Mouse (Mus musculus) urinary bladder, postnatal 10 days (tissue): Measurements from ENCODE around the gene Tsc22d2.
"Not testable (repeated sequence)": the region's sequence is repeated elsewhere in the genome, so short reads cannot be mapped to it uniquely, and the experiment has no call there.

Experiments used
- DNase-seq: peaks from one replicate; pipeline ENCODE4 v3.0.0; 2022; ENCODE audit warnings: low spot score

Gene Tsc22d2

DNA sequence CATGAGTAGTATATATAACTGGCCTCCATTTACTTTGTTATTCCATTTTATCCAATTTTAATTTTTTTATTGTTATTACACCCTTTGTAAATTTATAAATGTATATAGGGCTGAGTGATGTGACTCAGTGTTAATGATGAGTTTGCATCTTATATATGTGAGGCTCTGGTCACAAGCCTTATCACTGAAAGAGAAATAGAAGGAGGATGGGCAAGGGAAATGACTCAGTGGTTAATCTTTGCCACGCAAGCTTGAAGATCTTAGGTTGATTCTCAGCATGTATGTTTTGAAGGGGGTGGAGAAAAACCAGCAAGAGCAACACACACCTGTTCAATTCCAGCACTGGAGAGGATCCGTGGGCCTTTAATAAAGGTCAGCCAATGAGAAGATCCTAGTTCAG is 19.9 kb downstream of the Tsc22d2 start:
- no peak for DNase-seq

DNA sequence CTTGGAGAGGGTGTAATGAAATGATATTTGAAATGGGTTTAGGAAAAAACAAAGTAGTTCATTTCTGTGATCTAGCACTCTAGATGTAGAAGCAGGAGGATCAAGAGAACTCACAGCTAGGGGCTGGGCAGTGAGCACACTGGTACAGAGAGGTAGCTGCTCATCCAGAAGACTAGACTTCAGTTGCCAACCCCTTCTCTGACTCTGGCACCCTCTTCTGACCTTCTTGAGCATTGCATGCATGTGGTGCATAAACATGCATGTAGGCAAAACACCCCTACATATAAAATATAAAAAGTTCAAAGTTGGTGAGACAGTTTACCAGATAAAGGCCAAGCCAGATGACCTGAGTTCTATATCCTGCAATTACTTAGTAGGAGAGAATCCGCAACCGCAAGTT is 33.7 kb downstream of the Tsc22d2 start:
- no peak for DNase-seq

DNA sequence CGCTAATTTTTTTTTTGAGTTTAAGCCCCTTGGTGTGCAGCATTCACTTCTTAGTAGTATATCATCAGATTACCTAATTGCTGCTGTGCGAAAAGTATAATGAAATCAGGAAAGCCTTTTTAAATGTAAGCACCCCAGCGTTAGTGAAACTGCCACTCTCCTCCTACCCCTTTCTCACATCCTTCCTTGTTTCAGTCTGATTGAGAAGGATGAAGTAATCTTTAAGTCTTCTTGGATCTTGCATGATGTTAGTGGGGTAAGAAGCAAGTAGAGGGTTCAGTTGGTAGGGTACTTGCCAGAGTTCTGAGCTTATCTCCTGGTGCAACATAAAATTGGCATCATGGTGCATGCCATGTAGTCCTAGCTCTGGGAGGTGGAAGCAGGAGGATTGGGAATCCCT is 35.0 kb downstream of the Tsc22d2 start:
- DNase-seq, result no peak

DNA sequence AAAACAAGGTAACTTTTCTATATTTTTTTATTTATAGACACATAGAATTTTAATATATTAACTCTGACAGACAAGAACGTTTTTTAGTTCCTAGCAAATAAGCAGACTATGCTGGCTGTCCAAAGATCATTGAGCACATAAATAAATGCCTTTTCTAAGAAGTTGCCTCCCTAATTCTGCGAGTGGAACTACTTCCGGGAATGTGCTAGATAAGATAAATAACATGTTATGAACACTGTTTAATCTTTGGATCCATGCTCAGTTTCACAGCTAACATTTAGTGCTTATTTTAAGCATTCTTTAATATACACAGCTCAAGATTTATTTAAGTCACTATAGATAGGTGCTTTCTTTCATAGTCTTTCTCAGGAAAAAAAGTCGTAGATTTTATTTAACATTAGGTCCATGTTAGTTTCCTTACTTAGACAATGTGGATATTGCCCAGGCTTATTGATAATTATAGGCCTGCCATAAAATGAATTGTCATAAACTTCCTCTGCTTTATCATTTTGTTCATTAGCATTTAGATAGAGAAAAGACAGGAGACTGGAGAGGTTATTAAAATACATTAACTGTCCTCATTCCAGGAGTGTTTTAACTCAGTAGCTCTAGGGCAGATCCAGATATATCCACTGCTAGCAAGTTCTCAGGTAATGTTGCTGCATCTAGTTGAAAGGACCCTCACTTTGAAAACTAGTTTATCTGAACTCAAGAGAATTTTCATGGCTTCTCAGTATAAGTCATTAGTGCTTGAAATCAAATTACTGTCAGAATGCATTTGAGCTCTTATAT is 40.1 kb downstream of the Tsc22d2 start:
- DNase-seq, result no peak

DNA sequence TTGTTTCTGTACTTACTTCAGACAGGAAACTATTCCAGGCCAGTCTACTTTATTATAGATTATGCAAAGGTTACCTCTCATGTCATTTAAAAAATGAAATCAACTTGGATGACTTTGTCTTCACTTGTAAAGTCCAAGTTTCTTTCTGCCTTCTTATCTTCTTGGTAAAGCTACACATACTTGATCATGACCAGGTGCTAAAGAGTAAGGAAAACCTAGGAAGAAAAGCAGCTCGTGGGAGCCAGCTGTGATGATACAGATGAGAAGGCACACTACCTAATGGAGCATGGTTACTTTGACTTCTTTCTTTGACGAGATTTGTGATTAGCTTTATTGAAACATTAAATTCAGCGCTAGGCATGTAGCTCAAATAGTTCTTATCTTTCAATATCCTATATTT is 40.7 kb downstream of the Tsc22d2 start:
- no peak for DNase-seq

DNA sequence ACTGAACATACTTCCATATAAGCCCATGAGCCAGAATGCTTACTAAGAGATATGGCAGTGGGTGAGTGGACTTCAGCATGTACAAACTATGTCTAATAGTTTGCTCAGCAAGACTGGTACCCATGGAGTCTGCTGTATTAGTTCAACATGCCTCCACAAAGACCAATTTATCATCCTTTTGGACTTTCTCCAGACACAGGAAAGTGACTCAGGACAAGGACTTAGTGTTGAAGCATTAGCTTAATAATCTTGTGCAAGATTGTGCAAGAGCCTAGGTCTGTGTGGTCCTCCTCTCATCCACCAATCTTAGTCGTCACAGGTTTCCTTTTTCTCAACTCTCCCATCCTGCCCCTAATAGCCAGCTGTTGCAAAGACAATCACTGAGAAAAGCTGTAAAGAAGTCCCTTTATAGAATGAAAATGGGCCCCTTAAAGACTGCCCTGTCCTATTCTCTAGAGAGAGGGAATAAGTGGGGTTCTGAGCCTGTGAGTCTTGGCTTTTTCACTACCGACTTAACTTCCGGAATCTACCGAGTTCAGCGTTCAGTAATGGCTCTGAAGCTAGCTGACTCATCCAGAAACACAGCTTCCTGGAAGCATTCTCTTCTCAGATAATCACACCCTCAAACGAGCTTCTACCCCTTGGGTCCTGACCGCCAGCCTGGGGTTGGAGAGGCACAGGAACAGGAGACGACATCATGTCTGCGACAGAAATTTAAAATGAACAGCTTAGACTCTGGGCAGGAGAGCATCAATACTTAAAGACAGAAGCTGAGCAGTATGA is 55.3 kb downstream of the Tsc22d2 start:
- DNase-seq, result no peak

DNA sequence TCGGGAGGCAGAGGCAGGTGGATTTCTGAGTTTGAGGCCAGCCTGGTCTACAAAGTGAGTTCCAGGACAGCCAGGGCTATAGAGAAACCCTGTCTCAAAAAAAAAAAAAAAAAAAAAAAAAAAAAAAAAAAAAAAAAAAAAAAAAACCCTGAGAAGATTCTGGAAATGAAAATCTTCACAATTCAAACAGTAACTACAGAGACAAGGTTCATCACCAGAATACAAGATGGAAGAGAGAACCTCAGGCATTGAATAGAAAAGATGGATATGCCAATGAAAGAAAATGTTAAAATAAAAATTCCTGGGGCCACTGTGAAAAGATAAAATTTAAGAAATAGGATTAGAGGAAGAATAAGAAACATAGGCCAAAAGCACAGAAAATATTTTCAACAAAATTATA is 60.8 kb downstream of the Tsc22d2 start:
- not testable (repeated sequence) for DNase-seq

DNA sequence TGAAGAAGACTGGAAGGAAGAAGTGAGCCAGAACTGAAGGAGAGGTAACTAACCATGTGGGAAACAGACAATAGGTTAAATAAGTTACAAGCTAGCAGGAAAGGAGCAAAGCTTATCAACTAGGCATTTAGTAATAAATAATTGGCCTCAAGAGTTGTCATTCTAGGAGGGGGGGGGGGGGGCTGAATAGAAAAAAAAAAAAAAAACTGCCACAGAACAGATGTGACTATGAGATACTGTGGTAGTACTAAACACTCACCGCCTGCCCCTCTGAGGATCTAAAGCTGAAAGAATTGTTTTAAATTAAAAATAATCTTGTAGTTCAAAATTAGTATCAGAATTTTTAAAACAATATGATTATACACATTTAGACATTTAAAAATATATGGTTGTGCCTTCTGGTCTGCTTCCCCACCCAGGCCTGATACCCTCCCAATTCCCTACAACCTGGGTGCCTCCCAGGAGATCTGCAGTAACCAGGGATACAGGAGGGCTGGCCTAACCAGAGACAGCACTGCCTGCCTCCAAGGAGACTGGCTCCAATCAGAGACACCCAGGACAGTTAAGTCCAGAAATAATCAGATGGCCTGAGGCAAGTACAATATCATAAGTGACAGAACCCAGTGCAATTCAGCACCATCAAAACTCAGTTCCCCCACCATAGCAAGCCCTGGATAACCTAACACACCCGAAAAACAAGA is 64.4 kb downstream of the Tsc22d2 start:
- no peak for DNase-seq

DNA sequence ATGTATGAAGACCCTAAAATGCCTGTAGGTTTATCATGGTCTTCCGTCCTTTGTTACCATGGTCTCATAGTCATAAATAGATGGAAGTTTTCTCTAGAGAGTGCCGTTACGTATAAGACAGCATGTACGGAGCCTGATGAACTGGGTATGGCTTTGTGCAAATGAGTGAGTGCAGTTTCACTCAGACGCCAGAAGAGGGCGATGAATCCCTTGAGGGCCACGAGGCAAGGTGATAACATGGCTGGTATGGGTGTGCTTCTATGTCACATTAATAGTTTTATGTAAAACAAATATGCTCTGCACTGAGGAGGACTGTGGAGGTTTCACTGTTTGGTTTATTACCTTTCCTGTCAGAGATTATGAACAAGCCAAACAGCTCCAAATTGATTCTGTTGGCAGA is 71.4 kb downstream of the Tsc22d2 start:
- DNase-seq, result no peak

DNA sequence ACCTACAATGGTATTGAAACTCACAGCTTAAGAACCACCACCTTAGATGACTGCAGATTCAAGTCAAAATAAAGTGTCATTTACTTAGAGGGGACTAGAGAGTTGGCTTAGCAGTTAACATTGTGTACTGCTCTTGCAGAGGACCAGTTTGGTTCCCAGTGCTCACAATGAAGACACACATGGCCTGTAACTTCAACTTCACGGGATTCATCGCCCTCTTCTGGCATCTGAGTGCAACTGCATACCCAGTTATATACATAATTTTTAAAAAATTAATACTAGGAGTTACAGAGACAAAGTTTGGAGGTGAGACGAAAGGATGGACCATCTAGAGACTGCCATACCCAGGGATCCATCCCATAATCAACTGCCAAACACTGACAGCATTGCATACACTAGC is 72.6 kb downstream of the Tsc22d2 start:
- no peak for DNase-seq

DNA sequence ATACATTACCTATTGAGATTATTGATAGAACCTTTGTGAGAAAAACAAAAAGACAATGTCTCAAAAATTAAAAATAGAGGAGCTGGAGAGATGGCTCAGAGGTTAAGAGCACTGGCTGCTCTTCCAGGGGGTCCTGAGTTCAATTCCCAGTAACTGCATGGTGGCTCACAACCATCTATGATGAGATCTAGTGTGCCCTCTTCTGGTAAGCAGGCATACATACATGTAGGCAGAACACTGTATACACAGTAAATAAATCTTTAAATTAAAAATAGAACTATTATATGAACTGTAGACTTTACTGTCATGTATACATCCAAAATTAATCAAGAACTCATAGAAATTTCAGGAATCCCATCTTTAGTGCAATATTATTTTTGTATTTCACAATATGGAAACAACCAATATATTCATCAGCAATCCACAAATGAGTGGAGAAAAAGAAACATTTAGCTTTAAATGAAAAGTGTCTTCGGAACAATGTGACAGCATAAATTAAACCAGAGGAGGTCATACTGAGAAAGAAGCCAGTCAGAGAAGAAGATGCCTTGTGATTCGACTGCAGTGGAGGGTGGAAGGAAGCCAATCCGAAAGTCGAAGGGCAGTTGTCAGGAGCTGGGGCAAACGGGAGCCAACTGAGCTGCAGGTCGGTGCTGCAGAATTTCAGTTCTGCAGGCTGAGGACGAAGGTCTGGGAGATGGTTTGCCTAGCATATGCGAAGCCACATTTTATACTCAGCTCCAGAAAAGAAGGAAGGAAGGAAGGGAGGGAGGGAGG is 73.7 kb downstream of the Tsc22d2 start:
- DNase-seq, result no peak

DNA sequence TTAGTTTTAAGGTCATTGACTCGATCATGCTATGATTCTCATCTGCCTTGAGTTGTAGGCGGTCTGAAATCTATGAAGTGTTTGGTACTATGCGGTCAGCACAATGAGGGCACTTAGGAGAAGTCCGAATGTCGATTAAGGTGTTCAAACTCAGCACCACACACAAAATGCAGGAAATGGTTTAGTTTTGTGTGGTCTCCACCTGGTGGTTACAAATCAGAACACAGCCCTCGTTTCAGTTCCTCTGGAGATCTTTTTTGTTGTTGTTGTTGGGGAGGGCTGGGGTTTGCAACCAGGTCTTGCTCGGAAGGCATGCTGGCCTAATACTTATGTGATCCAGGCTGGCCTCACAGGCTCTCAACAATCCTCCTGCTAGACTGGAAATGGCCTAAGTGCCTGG is 76.3 kb downstream of the Tsc22d2 start:
- DNase-seq, result no peak

DNA sequence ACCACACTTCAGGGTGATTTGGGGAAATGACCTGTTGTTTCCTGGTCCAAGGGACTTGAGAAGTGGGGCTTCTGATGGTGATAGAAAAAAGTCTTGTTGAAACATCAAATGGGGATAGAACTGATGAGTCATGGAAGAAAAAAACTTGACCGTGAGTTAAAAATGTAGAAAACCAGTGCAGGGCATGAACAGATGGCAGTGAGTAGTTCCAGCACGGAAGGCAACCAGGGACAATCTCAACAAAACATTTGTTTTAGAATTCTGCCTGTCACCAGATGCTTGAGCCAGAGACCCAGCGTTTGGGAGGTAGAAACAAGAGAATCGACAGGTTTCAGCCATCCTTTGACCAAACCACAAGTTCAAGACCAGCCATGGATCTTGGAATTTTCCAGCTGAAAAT is 79.1 kb downstream of the Tsc22d2 start:
- no peak for DNase-seq

DNA sequence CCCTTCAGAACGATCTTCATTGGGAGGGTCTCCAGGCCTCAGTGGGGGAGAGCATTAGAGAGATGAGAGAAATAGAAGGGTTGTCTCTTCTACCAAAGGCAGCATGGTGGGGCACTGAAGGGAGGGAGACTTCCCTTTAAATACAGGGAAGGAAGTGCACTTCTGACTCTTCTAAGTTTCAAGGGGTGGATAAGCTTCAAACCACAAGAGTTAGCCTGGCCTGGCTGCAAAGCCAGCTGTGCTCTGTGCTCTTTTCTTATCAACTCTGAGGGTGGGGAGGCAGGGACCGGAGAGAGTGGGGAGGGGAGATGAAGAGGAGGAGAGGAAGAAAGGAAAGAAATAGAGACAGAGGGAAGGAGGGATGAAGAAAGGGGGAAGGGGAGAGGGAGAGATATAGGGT is 87.4 kb downstream of the Tsc22d2 start:
- no peak for DNase-seq

DNA sequence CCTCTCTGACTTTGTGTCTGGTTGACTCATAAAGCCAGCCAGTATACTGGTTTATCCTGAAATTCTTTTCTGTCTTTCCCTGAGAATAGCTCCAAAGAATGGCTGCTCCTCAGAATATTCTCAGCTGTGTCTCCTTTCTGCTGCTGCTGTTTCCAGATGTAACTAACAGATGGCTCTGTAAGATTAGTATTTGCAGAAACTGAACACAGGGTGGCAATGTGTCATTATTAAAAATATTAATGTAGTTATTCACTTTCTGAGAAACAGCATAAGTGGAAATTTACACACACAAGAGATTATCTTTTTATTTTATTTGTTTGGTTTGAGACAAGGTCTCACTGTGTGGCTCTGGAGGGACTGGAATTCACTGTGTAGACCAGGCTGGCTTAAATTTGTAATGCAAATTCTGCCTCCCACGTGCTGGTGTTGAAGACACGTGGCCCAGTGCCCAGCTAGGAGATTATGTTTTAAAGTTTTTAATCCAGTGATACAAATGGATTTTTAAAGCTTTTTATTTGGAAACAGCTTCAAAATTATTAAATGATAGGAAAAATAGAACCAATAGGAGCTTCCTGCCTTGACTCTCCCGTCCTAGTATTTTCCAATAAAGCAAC is 89.3 kb downstream of the Tsc22d2 start:
- DNase-seq, result no peak

DNA sequence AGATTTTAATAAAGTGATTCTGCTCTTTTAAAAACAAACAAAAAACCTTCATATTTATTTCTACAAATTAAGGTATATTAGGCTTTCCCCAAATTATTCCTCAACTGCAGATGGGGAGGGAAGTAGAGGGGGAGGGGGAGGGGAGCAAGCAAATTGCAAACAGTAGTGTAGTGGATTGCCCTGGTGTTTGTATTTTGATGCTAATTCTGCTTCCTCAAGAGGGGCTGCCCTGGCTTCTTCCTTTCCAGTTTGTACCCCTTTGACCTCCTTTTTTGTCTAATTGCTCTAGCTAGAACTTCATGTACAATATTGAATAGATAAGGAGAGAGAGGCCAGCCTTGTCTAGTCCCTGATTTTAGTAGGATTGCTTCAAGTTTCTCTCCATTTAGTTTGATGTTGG is 90.2 kb downstream of the Tsc22d2 start:
- no peak for DNase-seq

DNA sequence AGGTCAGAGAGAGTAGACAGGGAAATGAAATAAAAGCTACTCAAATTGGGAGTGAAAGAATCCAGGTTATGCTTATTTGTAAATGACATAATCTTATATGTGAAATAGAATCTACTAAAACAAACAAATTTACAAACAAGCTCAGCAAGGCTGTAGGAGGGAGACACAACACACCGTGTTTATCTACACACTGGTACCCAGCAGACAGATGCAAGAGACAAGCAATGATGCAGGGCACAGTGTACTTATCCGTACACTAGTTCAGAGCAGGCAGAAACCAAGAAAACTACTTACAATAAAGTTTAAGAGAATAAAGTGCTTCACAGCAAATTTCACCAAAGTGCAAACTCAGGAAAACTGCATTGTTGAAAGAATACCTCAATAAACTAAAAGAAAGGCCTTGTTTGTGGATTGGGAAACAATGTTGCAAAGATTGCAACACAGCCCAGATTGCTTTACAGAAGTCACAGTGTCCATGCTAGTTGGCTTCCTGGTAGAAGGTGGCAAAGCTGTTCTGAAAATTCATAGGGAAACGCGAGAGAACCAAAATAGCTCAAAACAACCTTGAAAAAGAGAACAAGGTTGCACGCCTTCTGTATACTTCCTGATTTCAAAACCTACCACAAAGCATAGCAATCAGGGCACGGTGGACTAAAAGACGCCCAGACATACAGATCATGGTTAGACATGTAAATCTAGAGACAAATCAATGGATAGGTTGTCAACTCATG is 93.7 kb downstream of the Tsc22d2 start:
- no peak for DNase-seq

DNA sequence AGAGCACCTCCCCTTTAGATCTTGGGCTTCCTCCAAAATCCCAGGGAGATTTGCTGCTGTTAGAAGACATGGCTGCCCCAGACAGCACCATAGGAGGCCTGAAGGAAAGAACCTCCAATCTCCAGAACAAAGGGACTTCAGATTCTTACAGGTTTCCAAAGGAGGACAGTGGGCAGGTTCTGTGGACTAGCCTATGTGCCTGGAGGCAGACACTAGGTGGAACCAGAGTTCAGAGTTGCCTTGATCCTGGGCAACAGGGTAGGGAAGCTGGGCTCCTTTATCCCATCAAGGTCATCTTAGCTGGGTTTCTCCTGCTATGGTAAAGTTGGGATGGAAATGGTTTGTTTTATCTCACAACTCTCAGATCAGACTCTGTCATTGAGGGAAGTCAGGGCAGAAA is 97.1 kb downstream of the Tsc22d2 start:
- no peak for DNase-seq

DNA sequence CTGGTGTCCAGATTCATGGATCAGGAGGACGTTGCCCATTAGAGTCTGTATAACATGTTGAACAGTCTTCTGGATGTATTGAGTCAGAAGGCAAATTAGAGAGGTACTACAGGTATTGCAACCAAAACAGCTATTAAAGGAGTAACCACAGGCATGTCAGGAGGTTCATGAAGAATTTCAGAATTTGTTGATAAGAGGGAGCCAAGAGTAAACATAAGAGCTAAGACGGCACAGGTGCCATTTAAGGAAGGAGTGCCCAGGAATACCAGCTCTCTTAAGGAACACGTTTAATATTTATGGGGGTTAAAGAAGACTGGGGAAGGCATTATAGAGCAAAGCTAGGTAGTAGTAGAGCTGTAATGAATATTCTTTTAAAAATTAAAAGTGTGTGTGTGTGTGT is 98.2 kb downstream of the Tsc22d2 start:
- no peak for DNase-seq

DNA sequence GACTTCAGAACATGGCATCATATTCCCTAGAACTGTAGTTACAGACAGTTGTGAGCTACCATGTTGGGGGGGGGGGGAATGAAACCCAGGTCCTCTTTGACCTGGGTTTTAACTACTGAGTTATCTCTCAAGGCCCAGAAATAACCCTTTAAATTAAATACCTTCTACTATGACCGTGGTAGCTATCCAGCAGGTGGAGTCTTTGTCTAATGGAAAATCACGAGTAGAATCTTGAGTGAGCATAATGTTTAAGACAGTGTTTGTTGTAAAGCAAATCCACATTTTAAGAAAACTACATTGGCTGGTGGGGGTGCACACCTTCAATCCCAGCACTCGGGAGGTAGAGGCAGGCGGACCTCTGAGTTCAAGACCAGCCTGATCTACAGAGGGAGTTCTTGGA is 99.0 kb downstream of the Tsc22d2 start:
- DNase-seq, result no peak

DNA sequence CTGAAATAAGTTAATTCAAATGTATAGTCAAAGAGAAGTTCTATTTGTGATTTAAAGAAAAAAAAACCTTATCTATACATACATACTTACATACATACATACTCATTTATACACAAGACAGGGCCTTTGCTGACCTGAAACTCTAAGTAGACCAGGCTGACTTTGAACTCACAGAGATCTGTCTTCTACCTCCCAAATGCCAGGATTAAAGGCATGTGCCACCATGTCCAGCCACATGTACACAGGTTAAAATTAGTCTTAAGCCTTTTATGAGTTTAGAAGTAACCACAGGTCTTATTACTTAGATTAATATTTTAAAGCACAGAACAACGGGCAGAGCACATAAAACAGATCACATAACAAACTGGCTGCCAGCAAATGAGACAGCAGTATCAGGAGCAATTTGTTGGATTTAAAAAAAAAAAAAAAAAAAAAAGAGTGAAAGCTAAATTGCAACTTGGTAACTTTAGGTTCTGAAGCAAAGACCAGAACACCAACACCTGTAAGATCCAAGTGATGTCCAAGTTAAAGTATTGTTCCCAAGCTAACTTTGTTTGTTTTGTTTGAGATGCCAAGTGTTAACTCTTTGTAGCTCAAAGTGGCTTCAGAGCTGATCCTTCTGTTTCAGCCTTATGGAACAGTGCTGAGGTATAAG is 101.6 kb downstream of the Tsc22d2 start:
- DNase-seq, result no peak
